Mouse (Mus musculus) forebrain, postnatal 0 days (tissue): ENCODE measurements around the gene Pla2g15. TPM values are rescaled to one million over a fixed set of nuclear protein-coding genes. Genes with fewer than 3 reads are reported as not detected.

ENCODE experiments used
- ATAC-seq: fragments of 200-750 bp; cut with Nextera tagmentation; 2 replicates; pipeline ENCODE4 v1.8.0; 2017; ENCODE audit warnings: mild to moderate bottlenecking, moderate library complexity
- DNase-seq: peaks from one replicate; pipeline ENCODE4 v3.0.0-alpha.2; 2015
- H3K27ac ChIP-seq: fragments of 300-500 bp; sonication (generic); 2 replicates; pipeline ENCODE4 v1.5.1; 2014; ENCODE audit warnings: low read depth, mild to moderate bottlenecking, antibody characterized with exemption, low read length, moderate library complexity, mixed read lengths
- H3K27me3 ChIP-seq: fragments of 300-500 bp; sonication (generic); 2 replicates; pipeline ENCODE4 v1.6.1; 2014; ENCODE audit warnings: mild to moderate bottlenecking, low read length, mixed read lengths; ENCODE audit not compliant: insufficient read depth
- H3K36me3 ChIP-seq: fragments of 300-500 bp; sonication (generic); 2 replicates; pipeline ENCODE4 v1.6.1; 2014; ENCODE audit warnings: mild to moderate bottlenecking, moderate library complexity; ENCODE audit not compliant: insufficient read depth
- H3K4me1 ChIP-seq: fragments of 300-500 bp; sonication (generic); 2 replicates; pipeline ENCODE4 v1.6.1; 2014; ENCODE audit warnings: antibody characterized with exemption; ENCODE audit not compliant: insufficient read depth
- H3K4me2 ChIP-seq: fragments of 300-500 bp; sonication (generic); 2 replicates; pipeline ENCODE4 v1.6.1; 2014; ENCODE audit warnings: low read depth, mild to moderate bottlenecking, moderate library complexity
- H3K4me3 ChIP-seq: fragments of 300-500 bp; sonication (generic); 2 replicates; pipeline ENCODE4 v1.5.1; 2014; ENCODE audit warnings: low read depth, low read length, mixed read lengths
- H3K9ac ChIP-seq: fragments of 300-500 bp; sonication (generic); 2 replicates; pipeline ENCODE4 v1.6.1; 2014; ENCODE audit warnings: mild to moderate bottlenecking
- H3K9me3 ChIP-seq: fragments of 300-500 bp; sonication (generic); 2 replicates; pipeline ENCODE4 v1.6.1; 2016; ENCODE audit warnings: low read length
- CTCF ChIP-seq: sonication (generic); IDR thresholded peaks from 2 replicates; pipeline ENCODE4 v1.5.1; 2016; ENCODE audit warnings: antibody characterized with exemption, control low read depth, low read depth
- WGBS: fragments of 180-500 bp; shearing (Covaris S2); extraction: QIAGEN DNeasy Blood & Tissue Kit; methylation state at CpG from one replicate; pipeline ENCODE4 v1.1.7; 2014; 5-methylcytosine and 5-hydroxymethylcytosine counted together
- polyA plus RNA-seq: library from polyadenylated mRNA; unstranded; fragments of >200 nt; fragmentation: Nextera tagmentation; extraction: Ambion mirVana; gene quantifications from 2 replicates; pipeline ENCODE4 v1.2.1, GENCODE M21; 2015
- total RNA-seq: library from RNA; depleted of rRNA; stranded (reverse); fragments of >200 nt; gene quantifications from 2 replicates; pipeline ENCODE4 v1.2.3, GENCODE M21; 2014; rRNA removed

Gene Pla2g15
- total and polyA plus RNA-seq, 2 experiments from 2014 or later = 15.6 to 17.8 TPM

- H3K27ac ChIP-seq = peak overlapping the region; percentile 89
- H3K4me1 ChIP-seq = peaks cover 9% of the 10 kb centered on the region; the same call in 1 of the 2 replicates
- H3K27me3 ChIP-seq = no peaks in the 10 kb centered on the region
- WGBS = under 1% methylated on average over 35 of the region's 35 CpGs
- peak overlapping the region; percentile 60 for H3K4me2 ChIP-seq
- H3K36me3 ChIP-seq = peaks cover 23% of the 10 kb centered on the region
- H3K9ac ChIP-seq = peak overlapping the region; percentile 63
- peak overlapping the region; percentile 57 for H3K4me3 ChIP-seq
- ATAC-seq (peak; percentile 72), DNase-seq (no peak)
- peak; percentile 20; the same call in 1 of the 2 replicates for TF ChIP-seq CTCF
- H3K9me3 ChIP-seq = no peaks in the 10 kb centered on the region
Measured at GRCm38 (mm10) chr8:106210035-106210731, 60.0 kb downstream of the Pla2g15 start.

- peak within 1 kb of the TSS; percentile 63 for H3K9ac ChIP-seq
- H3K27ac ChIP-seq = peak within 1 kb of the TSS; percentile 89
- under 1% methylated on average over 52 of the region's 52 CpGs for WGBS
- ATAC-seq (peak; percentile 99), DNase-seq (peak; percentile 96)
- peak within 1 kb of the TSS; percentile 60 for H3K4me2 ChIP-seq
- peaks cover 9% of the 10 kb centered on the region; the same call in 1 of the 2 replicates for H3K4me1 ChIP-seq
- H3K9me3 ChIP-seq = no peaks in the 10 kb centered on the region
- no peaks in the 10 kb centered on the region for H3K27me3 ChIP-seq
- peak within 1 kb of the TSS; percentile 57 for H3K4me3 ChIP-seq
- peaks cover 19% of the 10 kb centered on the region for H3K36me3 ChIP-seq
- TF ChIP-seq CTCF = peak; percentile 24
Measured at GRCm38 (mm10) chr8:106210821-106211345, 60.7 kb downstream of the Pla2g15 start, which contains the start of the genes Slc7a6os and Prmt7. Gene Slc7a6os, minus strand, starts transcription at chr8:106210935. Gene Prmt7, plus strand, starts transcription at chr8:106210936.

- WGBS = 3% methylated on average over 13 of the region's 13 CpGs
- no peaks in the 10 kb centered on the region for H3K9me3 ChIP-seq
- peak overlapping the region; percentile 63 for H3K9ac ChIP-seq
- no peak for TF ChIP-seq CTCF
- H3K27ac ChIP-seq = peak overlapping the region; percentile 89
- DNase-seq (no peak), ATAC-seq (no peak)
- peak overlapping the region; percentile 57 for H3K4me3 ChIP-seq
- no peaks in the 10 kb centered on the region for H3K27me3 ChIP-seq
- H3K4me2 ChIP-seq = peak overlapping the region; percentile 60
- H3K36me3 ChIP-seq = peaks cover 20% of the 10 kb centered on the region
- peaks cover 9% of the 10 kb centered on the region; the same call in 1 of the 2 replicates for H3K4me1 ChIP-seq
Measured at GRCm38 (mm10) chr8:106211421-106211820, 61.2 kb downstream of the Pla2g15 start.

- H3K4me3 ChIP-seq = no peak overlapping the region
- peaks cover 9% of the 10 kb centered on the region; the same call in 1 of the 2 replicates for H3K4me1 ChIP-seq
- ATAC-seq (no peak), DNase-seq (no peak)
- no peak for TF ChIP-seq CTCF
- H3K36me3 ChIP-seq = peaks cover 34% of the 10 kb centered on the region
- H3K4me2 ChIP-seq = no peak overlapping the region
- H3K9ac ChIP-seq = no peak overlapping the region
- H3K27me3 ChIP-seq = no peaks in the 10 kb centered on the region
- no peak overlapping the region for H3K27ac ChIP-seq
- H3K9me3 ChIP-seq = no peaks in the 10 kb centered on the region
- WGBS = 98% methylated on average over 3 of the region's 3 CpGs
Measured at GRCm38 (mm10) chr8:106213959-106214358, 63.8 kb downstream of the Pla2g15 start.

Other genes with a start within 250 kb of the Pla2g15 start
- 16.6 and 24.5 TPM in 2 replicates for gene Pskh1, start 250.0 kb upstream of the Pla2g15 start, total RNA-seq
- 8.0 and 10.4 TPM in 2 replicates for gene Pskh1, start 250.0 kb upstream of the Pla2g15 start, polyA plus RNA-seq
- gene Ctrl, start 216.5 kb upstream of the Pla2g15 start, total RNA-seq = 1.0 and 3.3 TPM in 2 replicates
- 1.1 and 1.9 TPM in 2 replicates for gene Ctrl, start 216.5 kb upstream of the Pla2g15 start, polyA plus RNA-seq
- 46.5 and 63.7 TPM in 2 replicates for gene Psmb10, start 212.0 kb upstream of the Pla2g15 start, total RNA-seq
- gene Psmb10, start 212.0 kb upstream of the Pla2g15 start, polyA plus RNA-seq = 86.2 and 95.8 TPM in 2 replicates
- gene Lcat, start 207.0 kb upstream of the Pla2g15 start, total RNA-seq = 6.0 and 7.9 TPM in 2 replicates
- 3.8 and 5.9 TPM in 2 replicates for gene Lcat, start 207.0 kb upstream of the Pla2g15 start, polyA plus RNA-seq
- gene Slc12a4, start 184.3 kb upstream of the Pla2g15 start, total RNA-seq = 9.7 and 12.4 TPM in 2 replicates
- gene Slc12a4, start 184.3 kb upstream of the Pla2g15 start, polyA plus RNA-seq = 9.8 and 12.1 TPM in 2 replicates
- gene Dpep3, start 171.0 kb upstream of the Pla2g15 start, total RNA-seq = not detected in 2 replicates
- not detected in 2 replicates for gene Dpep3, start 171.0 kb upstream of the Pla2g15 start, polyA plus RNA-seq
- 14.3 and 17.8 TPM in 2 replicates for gene Dus2, start 159.1 kb upstream of the Pla2g15 start, total RNA-seq
- gene Dus2, start 159.1 kb upstream of the Pla2g15 start, polyA plus RNA-seq = 15.2 and 21.7 TPM in 2 replicates
- gene Dpep2nb, start 144.4 kb upstream of the Pla2g15 start, total RNA-seq = not detected in 2 replicates
- not detected in 2 replicates for gene Dpep2nb, start 144.4 kb upstream of the Pla2g15 start, polyA plus RNA-seq
- 31.5 and 33.8 TPM in 2 replicates for gene Ddx28, start 138.5 kb upstream of the Pla2g15 start, total RNA-seq
- 23.7 and 25.3 TPM in 2 replicates for gene Ddx28, start 138.5 kb upstream of the Pla2g15 start, polyA plus RNA-seq
- gene Nfatc3, start 91.6 kb upstream of the Pla2g15 start, total RNA-seq = 11.4 and 16.0 TPM in 2 replicates
- 0.93 and 1.9 TPM in 2 replicates for gene Nfatc3, start 91.6 kb upstream of the Pla2g15 start, polyA plus RNA-seq
- 0.14 TPM in 1 of 2 replicates, not detected in the other for gene Esrp2, start 13.4 kb upstream of the Pla2g15 start, total RNA-seq
- gene Esrp2, start 13.4 kb upstream of the Pla2g15 start, polyA plus RNA-seq = not detected in 2 replicates
- gene Slc7a6, start 18.5 kb downstream of the Pla2g15 start, total RNA-seq = 29.9 and 43.6 TPM in 2 replicates
- 48.9 and 50.8 TPM in 2 replicates for gene Slc7a6, start 18.5 kb downstream of the Pla2g15 start, polyA plus RNA-seq
- gene Slc7a6os, start 60.5 kb downstream of the Pla2g15 start, total RNA-seq = 59.3 and 73.1 TPM in 2 replicates
- gene Slc7a6os, start 60.5 kb downstream of the Pla2g15 start, polyA plus RNA-seq = 32.4 and 36.3 TPM in 2 replicates
- gene Prmt7, start 60.5 kb downstream of the Pla2g15 start, total RNA-seq = 65.5 and 72.5 TPM in 2 replicates
- 47.0 and 49.6 TPM in 2 replicates for gene Prmt7, start 60.5 kb downstream of the Pla2g15 start, polyA plus RNA-seq
- gene Smpd3, start 187.6 kb downstream of the Pla2g15 start, total RNA-seq = 103 and 114 TPM in 2 replicates
- gene Smpd3, start 187.6 kb downstream of the Pla2g15 start, polyA plus RNA-seq = 63.1 and 84.8 TPM in 2 replicates